Mouse (Mus musculus) midbrain, embryonic 14.5 days (tissue): ENCODE measurements around the gene Npat. TPM values are rescaled to one million over a fixed set of nuclear protein-coding genes. Genes with fewer than 3 reads are reported as not detected.

Source experiments
- ATAC-seq: fragments of 200-750 bp; cut with Nextera tagmentation; 2 replicates; pipeline ENCODE4 v1.8.0; 2017; ENCODE audit warnings: moderate number of reproducible peaks, moderate library complexity; ENCODE audit not compliant: low FRiP score, low TSS enrichment
- DNase-seq: peaks from one replicate; pipeline ENCODE4 v3.0.0-alpha.2; 2015
- H3K27ac ChIP-seq: fragments of 300-500 bp; sonication (generic); replicated peaks from 2 replicates; pipeline ENCODE4 v1.5.1; 2014; ENCODE audit warnings: mild to moderate bottlenecking, low read depth, low read length, moderate library complexity
- H3K27me3 ChIP-seq: fragments of 300-500 bp; sonication (generic); 2 replicates; pipeline ENCODE4 v1.6.1; 2014; ENCODE audit warnings: low read length, control low read depth, mixed read lengths; ENCODE audit not compliant: control insufficient read depth, insufficient read depth
- H3K36me3 ChIP-seq: fragments of 300-500 bp; sonication (generic); 2 replicates; pipeline ENCODE4 v1.6.1; 2014; ENCODE audit warnings: low read length, control low read depth; ENCODE audit not compliant: control insufficient read depth, insufficient read depth
- H3K4me1 ChIP-seq: fragments of 300-500 bp; sonication (generic); 2 replicates; pipeline ENCODE4 v1.6.1; 2014; ENCODE audit warnings: mild to moderate bottlenecking, antibody characterized with exemption, low read length, control low read depth; ENCODE audit not compliant: control insufficient read depth, insufficient read depth
- H3K4me2 ChIP-seq: fragments of 300-500 bp; sonication (generic); 2 replicates; pipeline ENCODE4 v1.6.1; 2014; ENCODE audit warnings: mild to moderate bottlenecking, low read length, moderate library complexity
- H3K4me3 ChIP-seq: fragments of 300-500 bp; sonication (generic); replicated peaks from 2 replicates; pipeline ENCODE4 v1.5.1; 2014; ENCODE audit warnings: low read depth, low read length
- H3K9ac ChIP-seq: fragments of 300-500 bp; sonication (generic); replicated peaks from 2 replicates; pipeline ENCODE4 v1.6.1; 2014; ENCODE audit warnings: mild to moderate bottlenecking, low read length, moderate library complexity
- H3K9me3 ChIP-seq: fragments of 300-500 bp; sonication (generic); 2 replicates; pipeline ENCODE4 v1.6.1; 2016; ENCODE audit warnings: low read length, control low read depth, mixed read lengths; ENCODE audit not compliant: control insufficient read depth
- WGBS: fragments of 180-500 bp; shearing (Covaris S2); extraction: QIAGEN DNeasy Blood & Tissue Kit; methylation state at CpG from one replicate; pipeline ENCODE4 v1.1.7; 2014; 5-methylcytosine and 5-hydroxymethylcytosine counted together
- polyA plus RNA-seq: library from polyadenylated mRNA; unstranded; fragments of >200 nt; fragmentation: Nextera tagmentation; extraction: Ambion mirVana; gene quantifications from 2 replicates; pipeline ENCODE4 v1.2.1, GENCODE M21; 2014

The Npat gene
- polyA plus RNA-seq = 10.3 and 16.1 TPM in 2 replicates

DNA sequence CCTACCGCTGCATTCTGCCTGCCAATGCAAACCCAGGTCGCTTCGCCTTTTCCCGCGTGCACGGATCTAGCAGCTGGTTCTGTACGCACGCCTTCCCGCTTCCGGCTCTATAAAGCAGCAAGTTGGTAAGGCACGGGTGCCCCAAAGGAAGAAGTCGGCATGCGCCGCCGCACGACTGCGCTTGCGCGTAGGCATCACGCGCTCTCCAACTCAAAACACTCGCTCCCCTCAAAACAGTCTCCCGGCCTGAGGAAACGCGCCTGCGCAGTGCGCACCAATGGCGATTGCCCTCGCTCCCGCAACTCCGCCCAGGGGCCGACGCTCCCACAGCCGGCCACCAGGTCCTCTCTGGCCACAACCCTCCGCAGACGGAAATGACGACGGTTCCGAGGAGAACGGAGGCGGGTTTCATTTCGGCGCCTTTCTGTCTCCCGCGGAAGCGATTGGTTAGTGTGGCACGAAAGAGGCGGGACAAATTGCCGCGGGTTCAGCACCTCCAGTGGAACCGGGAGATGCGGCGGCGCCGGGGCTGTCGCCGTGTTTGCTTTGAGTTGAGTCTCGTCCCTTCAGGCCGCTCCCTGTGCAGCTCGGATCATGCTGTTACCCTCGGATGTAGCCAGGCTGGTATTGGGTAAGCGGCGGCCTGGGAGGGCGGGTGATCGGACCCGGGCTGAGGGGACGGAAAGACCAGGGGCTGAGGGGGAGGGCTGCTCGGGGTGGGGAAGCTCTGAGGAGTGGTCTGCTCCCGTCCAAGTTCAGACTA lies at the start of gene Npat, which contains the start of gene Atm:
Gene Npat, plus strand, starts transcription at position 490 of the 763 bp plus-strand sequence.
Gene Atm, minus strand, starts transcription at position 183 of the 763 bp plus-strand sequence.
- H3K4me3 ChIP-seq = peak within 1 kb of the TSS; percentile 67
- WGBS = under 1% methylated on average over 69 of the region's 69 CpGs

DNA sequence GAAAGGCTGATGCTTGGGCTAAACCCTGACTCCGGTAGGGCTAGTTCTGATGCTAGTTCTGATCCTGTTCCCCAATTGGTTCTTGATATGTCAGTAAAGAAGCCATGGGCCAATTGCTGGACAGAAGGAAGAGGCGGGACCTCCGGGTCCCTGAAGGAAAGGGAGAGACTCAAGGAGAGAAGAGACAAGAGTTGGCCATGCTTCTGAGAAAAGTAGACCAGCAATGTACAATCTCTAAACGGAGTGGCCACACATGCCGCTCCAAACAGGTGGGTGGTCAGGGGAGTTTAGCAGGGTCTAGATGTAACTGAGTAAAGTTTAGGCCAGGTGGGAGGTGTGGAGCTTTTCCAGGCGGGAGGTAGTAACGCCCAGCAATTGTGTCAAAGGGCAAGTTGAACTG lies 28.8 kb upstream of the Npat start:
- WGBS = 94% methylated on average over 7 of the region's 7 CpGs
- no peaks in the 10 kb centered on the region for H3K27me3 ChIP-seq
- peaks cover 14% of the 10 kb centered on the region for H3K36me3 ChIP-seq
- no peaks in the 10 kb centered on the region for H3K4me1 ChIP-seq
- H3K27ac ChIP-seq = no peak overlapping the region
- no peak overlapping the region for H3K4me2 ChIP-seq
- no peaks in the 10 kb centered on the region for H3K9me3 ChIP-seq
- H3K4me3 ChIP-seq = no peak overlapping the region
- ATAC-seq (no peak), DNase-seq (no peak)
- no peak overlapping the region for H3K9ac ChIP-seq

More for the DNA sequence above, at the start of gene Npat, which contains the start of gene Atm:
- peak; percentile 100 for ATAC-seq
- H3K9me3 ChIP-seq = no peaks in the 10 kb centered on the region
- DNase-seq = peak; percentile 100
- peaks cover 3% of the 10 kb centered on the region; the same call in 1 of the 2 replicates for H3K36me3 ChIP-seq
- H3K4me2 ChIP-seq = peak within 1 kb of the TSS; percentile 89
- H3K4me1 ChIP-seq = peaks cover 11% of the 10 kb centered on the region; the same call in 1 of the 2 replicates
- peak within 1 kb of the TSS; percentile 74 for H3K9ac ChIP-seq
- H3K27ac ChIP-seq = peak within 1 kb of the TSS; percentile 80
- H3K27me3 ChIP-seq = no peaks in the 10 kb centered on the region

DNA sequence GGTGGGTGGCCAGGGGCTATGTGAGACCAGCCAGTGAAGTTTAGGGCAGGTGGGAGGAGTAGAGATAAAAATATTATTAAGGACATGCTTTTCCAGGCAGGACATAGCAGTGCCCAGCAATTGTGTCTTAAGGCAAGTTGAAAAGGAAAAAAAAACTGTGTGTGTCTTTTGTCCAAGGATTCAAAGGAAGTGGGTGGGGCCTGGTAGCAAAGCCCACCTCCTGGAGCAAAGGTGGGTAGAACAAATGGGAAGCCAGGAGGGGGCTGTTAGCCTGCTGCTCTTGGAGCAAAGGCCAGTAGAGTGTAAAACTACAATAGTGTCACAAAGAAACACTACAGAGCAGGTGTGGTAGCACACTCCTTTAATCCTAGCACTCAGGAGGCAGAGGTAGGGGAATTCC lies 22.8 kb upstream of the Npat start:
- no peak overlapping the region for H3K4me2 ChIP-seq
- H3K27me3 ChIP-seq = no peaks in the 10 kb centered on the region
- no peak overlapping the region for H3K4me3 ChIP-seq
- H3K9ac ChIP-seq = no peak overlapping the region
- H3K27ac ChIP-seq = no peak overlapping the region
- no peak for ATAC-seq
- no peaks in the 10 kb centered on the region for H3K9me3 ChIP-seq
- H3K4me1 ChIP-seq = no peaks in the 10 kb centered on the region
- DNase-seq = no peak
- peaks cover 13% of the 10 kb centered on the region for H3K36me3 ChIP-seq

DNA sequence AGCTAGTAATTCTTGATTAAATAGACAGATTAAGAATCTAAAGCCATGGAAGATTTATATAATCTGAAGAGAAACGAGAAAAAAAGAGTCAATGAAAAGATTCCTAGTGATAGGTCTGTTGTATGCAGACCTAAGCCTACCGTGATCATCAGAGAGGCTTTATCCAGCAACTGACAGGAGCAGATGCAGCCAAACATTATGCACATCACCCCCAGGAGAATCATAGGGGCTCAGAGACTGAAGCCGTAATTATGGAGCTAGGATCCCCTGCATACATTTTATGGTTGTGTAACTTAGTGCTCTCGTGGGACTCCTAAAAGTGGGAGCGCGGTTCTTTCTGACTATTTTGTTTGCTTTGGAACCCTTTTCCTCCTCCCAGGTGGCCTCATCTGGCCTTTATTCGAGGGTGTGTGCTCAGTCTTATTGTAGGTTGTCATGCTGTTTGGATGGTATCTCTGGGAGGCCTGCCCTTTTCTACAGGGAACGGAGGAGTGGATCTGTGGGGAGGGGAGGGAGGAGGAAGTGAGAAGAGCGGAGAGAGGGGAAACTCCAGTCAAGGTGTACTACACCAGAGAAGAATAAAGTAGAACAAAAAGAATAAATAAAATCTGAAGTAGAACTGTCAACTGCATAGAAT lies 19.4 kb upstream of the Npat start:
- ATAC-seq (no peak), DNase-seq (peak; percentile 38)
- H3K36me3 ChIP-seq = peaks cover 12% of the 10 kb centered on the region
- H3K4me2 ChIP-seq = no peak overlapping the region
- H3K9me3 ChIP-seq = no peaks in the 10 kb centered on the region
- no peaks in the 10 kb centered on the region for H3K4me1 ChIP-seq
- H3K4me3 ChIP-seq = no peak overlapping the region
- no peaks in the 10 kb centered on the region for H3K27me3 ChIP-seq
- no peak overlapping the region for H3K27ac ChIP-seq
- 43% methylated on average over 9 of the region's 9 CpGs for WGBS
- H3K9ac ChIP-seq = no peak overlapping the region

DNA sequence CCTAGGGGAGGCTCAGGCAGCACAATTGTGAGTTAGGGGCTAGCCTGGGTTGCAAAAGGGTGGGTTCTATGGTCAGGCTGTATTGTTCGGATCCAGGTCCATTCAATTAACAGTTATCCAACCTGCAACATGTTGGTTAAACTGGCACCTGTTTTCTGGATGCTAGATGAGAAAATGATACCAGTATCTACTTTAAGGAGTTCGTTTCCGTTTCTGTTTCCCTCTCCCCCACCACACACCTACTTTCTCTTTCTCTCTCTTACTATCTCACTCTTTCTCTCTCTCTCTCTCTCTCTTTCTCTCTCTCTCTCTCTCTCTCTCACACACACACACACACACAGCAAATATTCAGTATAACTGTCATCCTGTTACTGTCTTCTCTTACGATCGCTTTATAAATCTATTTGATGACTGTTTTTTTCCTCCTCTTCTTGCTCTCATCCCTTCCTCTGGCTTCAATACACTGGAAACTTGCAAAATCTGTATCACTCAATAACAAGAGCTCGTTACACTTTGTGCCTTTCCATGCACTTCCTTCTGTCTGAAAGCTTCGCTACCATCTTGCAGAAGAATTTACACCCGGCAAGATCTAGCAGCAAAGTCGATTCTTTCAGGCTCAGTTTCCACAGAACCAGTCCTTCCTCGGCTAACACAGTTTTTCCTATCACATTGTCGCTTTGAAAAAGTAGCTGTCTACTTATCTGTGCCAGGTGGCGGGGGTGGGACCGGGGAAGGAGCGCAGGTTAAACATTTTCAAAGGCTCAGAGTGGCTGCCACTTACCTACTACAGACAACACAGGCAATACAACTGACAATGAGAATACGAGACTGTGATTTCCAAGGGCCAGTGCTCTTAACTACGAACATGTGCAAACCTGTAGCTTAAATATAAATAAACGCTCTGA lies 1.2 kb upstream of the Npat start:
- Histone ChIP-seq H3K9ac (peak overlapping the region; percentile 60), H3K4me2 (peak overlapping the region; percentile 89), H3K27me3 (no peaks in the 10 kb centered on the region), H3K4me1 (peaks cover 11% of the 10 kb centered on the region; the same call in 1 of the 2 replicates), H3K9me3 (no peaks in the 10 kb centered on the region), H3K36me3 (peaks cover 12% of the 10 kb centered on the region), H3K4me3 (peak overlapping the region; percentile 67), H3K27ac (peak overlapping the region; percentile 67; the same call in 1 of the 2 replicates)
- DNase-seq (no peak), ATAC-seq (no peak)
- 22% methylated on average over 17 of the region's 17 CpGs for WGBS

DNA sequence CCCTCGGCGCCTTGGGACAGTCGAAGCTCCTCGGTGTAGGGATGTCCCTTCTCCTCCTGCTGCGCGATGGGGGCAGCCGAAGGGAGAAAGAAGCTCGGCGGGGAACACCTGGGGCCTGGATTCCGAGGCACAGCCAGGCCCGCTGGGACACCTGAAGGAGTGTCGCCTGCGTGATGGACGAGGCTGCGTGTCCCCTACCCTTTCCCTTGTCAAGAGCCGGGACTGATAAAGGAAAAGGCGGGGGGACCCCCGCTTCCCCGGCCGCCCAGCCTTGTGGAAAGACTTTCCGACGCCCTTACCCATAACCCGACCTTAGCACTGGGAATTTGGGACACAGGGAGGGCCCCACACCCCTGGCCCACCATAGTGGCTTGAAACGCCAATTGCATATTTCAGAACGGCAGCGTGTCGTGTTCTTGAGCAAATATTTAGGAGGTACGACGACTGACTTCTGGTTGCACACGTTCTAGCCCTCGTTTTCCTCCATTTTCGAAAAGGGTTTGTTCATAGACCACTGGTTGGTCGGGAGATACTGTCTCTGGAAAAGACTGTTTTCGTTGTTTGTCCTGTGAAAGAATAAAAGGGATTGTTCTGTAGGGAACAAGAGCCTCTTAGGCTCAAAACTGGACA lies 604 bp downstream of the Npat start:
- peak overlapping the region; percentile 89 for H3K4me2 ChIP-seq
- WGBS = under 1% methylated on average over 32 of the region's 34 CpGs
- ATAC-seq = no peak; the same call in 1 of the 2 replicates

DNA sequence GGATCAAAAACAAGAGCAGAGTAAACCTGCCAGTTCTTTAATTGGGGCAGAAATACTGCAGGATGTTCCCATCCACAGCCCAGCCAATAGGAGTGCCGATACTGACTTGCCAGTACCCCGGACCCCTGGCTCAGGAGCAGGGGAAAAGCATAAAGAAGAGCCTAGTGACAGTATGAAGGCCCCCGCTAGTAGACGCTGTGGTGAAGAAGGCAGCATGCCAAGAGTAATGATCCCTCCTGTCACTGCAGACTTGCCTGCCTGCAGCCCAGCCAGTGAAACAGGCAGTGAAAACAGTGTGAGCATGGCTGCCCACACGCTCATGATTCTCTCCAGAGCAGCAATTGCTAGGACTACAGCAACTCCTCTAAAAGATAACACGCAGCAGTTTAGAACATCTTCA lies 33.8 kb downstream of the Npat start:
- Histone ChIP-seq H3K9ac (no peak overlapping the region), H3K9me3 (no peaks in the 10 kb centered on the region), H3K4me3 (no peak overlapping the region), H3K27me3 (no peaks in the 10 kb centered on the region), H3K4me1 (no peaks in the 10 kb centered on the region), H3K4me2 (no peak overlapping the region), H3K36me3 (peaks cover 66% of the 10 kb centered on the region), H3K27ac (no peak overlapping the region)
- 95% methylated on average over 6 of the region's 6 CpGs for WGBS
- ATAC-seq = no peak
- DNase-seq = no peak

More for the DNA sequence above, 604 bp downstream of the Npat start:
- no peaks in the 10 kb centered on the region for H3K9me3 ChIP-seq
- no peaks in the 10 kb centered on the region for H3K36me3 ChIP-seq
- H3K9ac ChIP-seq = peak overlapping the region; percentile 74
- H3K4me3 ChIP-seq = peak overlapping the region; percentile 67
- DNase-seq = peak; percentile 33
- H3K27ac ChIP-seq = peak overlapping the region; percentile 80
- no peaks in the 10 kb centered on the region for H3K27me3 ChIP-seq
- peaks cover 11% of the 10 kb centered on the region; the same call in 1 of the 2 replicates for H3K4me1 ChIP-seq
